Mouse (Mus musculus) thymus, adult 2 months (tissue): ENCODE results near the gene Kif1bp. TPM values are rescaled to one million over a fixed set of nuclear protein-coding genes. Genes with fewer than 3 reads are reported as not detected.

Experiments used
- DNase-seq: peaks from one replicate; pipeline ENCODE4 v3.0.0; 2021
- H3K27ac ChIP-seq: fragments of 200-500 bp; 2 replicates; pipeline ENCODE4 v1.5.1; 2012; ENCODE audit warnings: low read length, control low read depth; ENCODE audit not compliant: control insufficient read depth, insufficient read depth
- H3K27me3 ChIP-seq: fragments of 200-500 bp; 2 replicates; pipeline ENCODE4 v1.6.1; 2012; ENCODE audit warnings: mild to moderate bottlenecking, low read length, moderate library complexity, mixed read lengths; ENCODE audit not compliant: control insufficient read depth, insufficient read depth
- H3K36me3 ChIP-seq: fragments of 200-500 bp; 2 replicates; pipeline ENCODE4 v1.6.1; 2012; ENCODE audit warnings: mild to moderate bottlenecking, low read length, moderate library complexity; ENCODE audit not compliant: control insufficient read depth, insufficient read depth
- H3K4me1 ChIP-seq: fragments of 200-500 bp; replicated peaks from 2 replicates; pipeline ENCODE4 v1.6.1; 2012; ENCODE audit warnings: low read length; ENCODE audit not compliant: control insufficient read depth, insufficient read depth
- H3K4me3 ChIP-seq: fragments of 200-500 bp; 2 replicates; pipeline ENCODE4 v1.5.1; 2012; ENCODE audit warnings: mild to moderate bottlenecking, low read length, control low read depth, moderate library complexity; ENCODE audit not compliant: control insufficient read depth, insufficient read depth
- CTCF ChIP-seq: fragments of 200-500 bp; IDR thresholded peaks from 2 replicates; pipeline ENCODE4 v1.5.1; 2012; ENCODE audit warnings: mild to moderate bottlenecking, control low read depth, low read length, moderate library complexity, borderline replicate concordance; ENCODE audit not compliant: control insufficient read depth, poor library complexity, insufficient read depth; ENCODE audit errors: extremely low read depth
- POLR2A ChIP-seq: fragments of 200-500 bp; IDR thresholded peaks from 2 replicates; pipeline ENCODE4 v1.6.1; 2012; ENCODE audit warnings: mild to moderate bottlenecking, low read length, control low read depth, moderate library complexity; ENCODE audit not compliant: control insufficient read depth, poor library complexity, insufficient read depth; ENCODE audit errors: extremely low read depth
- WGBS: fragments of 180-500 bp; shearing (Covaris S2); methylation state at CpG from one replicate; pipeline ENCODE4 v1.1.7; 2018; 5-methylcytosine and 5-hydroxymethylcytosine counted together
- polyA plus RNA-seq: library from polyadenylated mRNA; depleted of rRNA; stranded (reverse); fragments of >200 nt; gene quantifications from 2 replicates; pipeline ENCODE4 v1.2.3, GENCODE M21; 2012

Kif1bp gene
- polyA plus RNA-seq, 1 experiment: 45.7 TPM

DNA sequence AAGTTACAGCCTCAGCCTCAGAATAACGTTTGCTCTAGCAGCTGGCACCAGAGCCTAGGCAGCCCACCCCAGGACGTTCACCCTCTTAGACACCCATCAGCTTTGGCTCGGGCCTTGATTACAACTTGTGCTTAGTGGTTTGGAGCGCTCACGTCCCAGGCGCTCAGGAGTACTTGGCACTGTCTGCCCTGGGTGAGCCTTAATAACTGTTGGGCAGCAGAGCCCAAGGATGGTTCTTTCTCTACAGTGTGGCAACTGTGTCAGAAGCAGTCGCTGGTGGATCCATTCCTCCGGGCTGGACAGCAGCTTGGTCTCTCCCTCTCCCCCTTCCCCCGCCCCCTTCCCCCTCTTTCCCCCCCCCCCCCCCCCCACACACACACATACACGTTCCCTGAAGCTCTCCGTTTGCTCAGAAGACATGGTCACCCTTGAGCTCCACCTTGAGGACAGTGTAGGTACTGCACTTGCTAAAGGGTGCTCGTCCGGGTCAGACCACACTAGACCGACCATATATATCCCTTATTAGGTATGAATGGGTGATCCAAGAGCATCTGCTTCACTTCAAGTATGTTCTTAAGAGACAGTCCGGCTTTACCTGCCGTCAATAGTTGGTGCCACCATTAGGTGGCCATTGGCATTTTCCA, 28.6 kb downstream of the Kif1bp start:
- Histone ChIP-seq H3K27ac (no peak overlapping the region), H3K4me1 (peaks cover 10% of the 10 kb centered on the region), H3K27me3 (no peaks in the 10 kb centered on the region), H3K36me3 (no peaks in the 10 kb centered on the region), H3K4me3 (no peak overlapping the region)
- DNase-seq: peak; percentile 82
- TF ChIP-seq POLR2A (no peak), CTCF (no peak)
- 8% methylated on average over 15 of the region's 16 CpGs for WGBS

DNA sequence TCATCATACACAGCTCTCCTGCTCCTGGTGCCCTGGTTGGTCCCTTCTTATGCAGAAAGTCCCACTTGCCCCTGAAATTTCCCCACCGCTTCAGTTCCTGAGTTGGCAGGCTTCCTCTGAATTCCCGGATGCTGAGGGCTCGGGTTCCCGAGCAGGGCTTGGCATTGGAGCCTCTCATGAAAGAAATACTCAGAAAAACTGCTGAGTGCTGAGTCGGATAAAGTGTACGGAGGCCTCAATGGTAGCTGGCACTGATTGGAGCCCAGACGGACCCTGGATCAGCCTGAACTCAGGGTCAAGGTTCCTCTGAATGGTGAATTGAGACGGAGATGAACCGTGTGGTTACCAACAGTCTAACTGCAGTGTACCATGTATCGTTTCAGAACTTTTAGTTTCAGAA, 31.8 kb downstream of the Kif1bp start:
- no peak overlapping the region for H3K27ac ChIP-seq
- no peaks in the 10 kb centered on the region for H3K36me3 ChIP-seq
- DNase-seq: no peak
- 92% methylated on average over 10 of the region's 10 CpGs for WGBS
- TF ChIP-seq CTCF: no peak
- no peak for TF ChIP-seq POLR2A
- H3K27me3 ChIP-seq: no peaks in the 10 kb centered on the region
- H3K4me1 ChIP-seq: peaks cover 26% of the 10 kb centered on the region
- H3K4me3 ChIP-seq: no peak overlapping the region

GRCm38 (mm10) chr10:62545759-62546158, 32.5 kb downstream of the Kif1bp start:
- Histone ChIP-seq H3K4me1 (peaks cover 26% of the 10 kb centered on the region), H3K4me3 (no peak overlapping the region), H3K36me3 (no peaks in the 10 kb centered on the region), H3K27me3 (no peaks in the 10 kb centered on the region), H3K27ac (no peak overlapping the region)
- no peak for DNase-seq
- TF ChIP-seq POLR2A: no peak
- TF ChIP-seq CTCF: no peak

GRCm38 (mm10) chr10:62544316-62544715, 33.9 kb downstream of the Kif1bp start:
- WGBS: 66% methylated on average over 4 of the region's 4 CpGs
- Histone ChIP-seq H3K4me3 (no peak overlapping the region), H3K27ac (peak overlapping the region; percentile 84; the same call in 1 of the 2 replicates), H3K4me1 (peaks cover 24% of the 10 kb centered on the region), H3K27me3 (no peaks in the 10 kb centered on the region), H3K36me3 (no peaks in the 10 kb centered on the region)
- no peak for TF ChIP-seq POLR2A
- no peak; the same call in 1 of the 2 replicates for TF ChIP-seq CTCF
- DNase-seq: peak; percentile 31

DNA sequence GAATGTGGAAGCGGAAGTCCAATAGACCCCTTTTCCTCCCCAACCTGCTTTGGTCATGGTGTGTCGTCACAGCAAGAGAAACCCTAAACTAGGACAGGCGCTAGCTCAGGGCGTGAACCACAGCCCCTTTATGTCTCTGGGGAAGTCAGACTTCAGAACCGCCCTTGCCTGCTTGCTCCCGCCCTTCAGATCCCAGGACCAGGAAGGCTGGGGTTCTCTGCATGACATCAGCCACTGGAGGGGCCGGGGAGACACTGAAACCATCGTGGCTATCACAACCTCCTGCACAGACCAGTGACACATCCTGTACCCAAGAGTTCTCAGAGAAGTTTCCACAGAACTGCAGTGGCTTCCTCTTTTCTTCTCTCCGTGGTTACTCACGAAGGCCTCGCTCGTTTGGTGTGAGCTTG, 34.9 kb downstream of the Kif1bp start:
- TF ChIP-seq CTCF (no peak), POLR2A (0 out of 2 replicates have a peak, but pooled peaks have one; percentile 26)
- WGBS: 6% methylated on average over 12 of the region's 12 CpGs
- peak overlapping the region; percentile 84 for H3K27ac ChIP-seq

DNA sequence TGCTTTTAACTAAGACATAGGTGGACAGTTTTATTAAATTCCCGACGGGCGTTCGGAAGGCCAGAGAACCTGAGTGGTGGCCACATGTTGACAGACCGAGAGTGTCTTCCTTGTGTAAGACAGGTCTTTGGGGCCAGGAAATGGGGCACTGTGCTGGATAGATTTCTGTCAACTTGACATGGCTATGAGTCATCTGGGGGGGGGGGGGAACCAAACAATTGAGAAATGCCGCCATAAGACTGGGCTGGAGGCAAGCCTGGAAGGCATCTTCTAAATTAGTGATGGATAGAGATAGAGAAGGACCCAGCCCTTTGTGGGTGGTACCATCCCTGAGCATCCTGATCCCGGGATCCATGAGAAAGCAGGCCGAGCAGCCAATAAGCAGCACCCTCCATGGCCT, 35.3 kb downstream of the Kif1bp start:
- no peak for TF ChIP-seq CTCF
- no peak for TF ChIP-seq POLR2A
- 0 out of 2 replicates have a peak overlapping the region, but pooled peaks have one; percentile 4 for H3K4me3 ChIP-seq
- peaks cover 24% of the 10 kb centered on the region for H3K4me1 ChIP-seq
- no peaks in the 10 kb centered on the region for H3K27me3 ChIP-seq
- no peaks in the 10 kb centered on the region for H3K36me3 ChIP-seq
- no peak for DNase-seq
- H3K27ac ChIP-seq: peak overlapping the region; percentile 84
- WGBS: 69% methylated on average over 8 of the region's 8 CpGs

More for the DNA sequence above, 34.9 kb downstream of the Kif1bp start:
- H3K4me3 ChIP-seq: peak overlapping the region; percentile 4; the same call in 1 of the 2 replicates
- H3K4me1 ChIP-seq: peaks cover 24% of the 10 kb centered on the region
- peak; percentile 59 for DNase-seq
- no peaks in the 10 kb centered on the region for H3K36me3 ChIP-seq
- no peaks in the 10 kb centered on the region for H3K27me3 ChIP-seq

DNA sequence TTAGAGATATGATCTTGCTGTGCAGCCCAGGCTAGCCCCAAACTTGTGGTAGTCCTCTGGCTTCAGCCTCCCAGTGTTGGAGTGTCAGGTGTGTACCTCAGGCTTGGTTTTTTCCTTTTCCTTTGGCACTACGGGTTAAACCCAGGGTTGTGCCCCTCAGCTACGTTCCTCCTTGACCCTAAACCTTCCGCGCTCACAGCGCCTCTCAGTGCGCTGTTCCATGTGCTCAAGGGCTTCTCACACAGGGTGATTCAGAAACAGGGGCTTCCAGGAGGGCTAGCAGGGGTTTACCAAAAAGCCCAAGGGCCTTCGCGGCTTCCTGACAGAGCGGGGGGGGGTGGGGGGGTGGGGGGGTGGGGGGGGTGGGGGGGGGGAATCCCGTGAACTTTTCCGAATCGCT, 35.8 kb downstream of the Kif1bp start:
- H3K4me1 ChIP-seq: peaks cover 24% of the 10 kb centered on the region
- TF ChIP-seq CTCF (no peak), POLR2A (no peak)
- peak overlapping the region; percentile 38; the same call in 1 of the 2 replicates for H3K27ac ChIP-seq
- no peak for DNase-seq
- no peaks in the 10 kb centered on the region for H3K36me3 ChIP-seq
- no peak overlapping the region for H3K4me3 ChIP-seq
- 66% methylated on average over 12 of the region's 12 CpGs for WGBS
- H3K27me3 ChIP-seq: no peaks in the 10 kb centered on the region
